18 mouse cellular contexts compared by ENCODE assay signal in genomic region chr9:97471014-97471591, GRCm38 (mm10).
DNase-seq lines count a peak whose midpoint lies in the region; ATAC-seq and TF ChIP-seq lines count a peak whose summit lies in the region.
"Had no signal": no experiment of that assay in that cellular context is flagged by ENCODE, and none has a peak within 500 bp of the region (broad histone marks: within the 10 kb centered on the region; RNA-seq: fewer than 3 reads in every experiment).

No protein-coding gene starts in this region.

- no peak for TF ChIP-seq CTCF in brain, embryonic 14.5 days (IDR thresholded peaks at IDR 0.05; ENCODE audit: borderline replicate concordance, extremely low read depth, insufficient read depth, insufficient read length)

- no peaks in the 10 kb centered on the region for H3K27me3 ChIP-seq in hindbrain, embryonic 14.5 days (ENCODE audit: control insufficient read depth, insufficient read depth, low read length)
- H3K27me3 ChIP-seq in hindbrain, embryonic 10.5 days (ENCODE audit: insufficient read depth, poor library complexity, severe bottlenecking), result no peaks in the 10 kb centered on the region
- H3K27me3 ChIP-seq in midbrain, embryonic 13.5 days, result no peaks in the 10 kb centered on the region
- H3K27me3 ChIP-seq in neural tube, embryonic 14.5 days (ENCODE audit: control insufficient read depth, insufficient read depth, low read length), result no peaks in the 10 kb centered on the region
- H3K27me3 ChIP-seq: forebrain, embryonic 15.5 days had no signal

- H3K27ac ChIP-seq in hindbrain, embryonic 14.5 days, result no peak overlapping the region
- H3K27ac ChIP-seq in hindbrain, embryonic 10.5 days, result no peak overlapping the region
- H3K27ac ChIP-seq in midbrain, embryonic 13.5 days, result no peak overlapping the region
- H3K27ac ChIP-seq in neural tube, embryonic 14.5 days (ENCODE audit: low read depth, low read length), result no peak overlapping the region
- H3K27ac ChIP-seq: forebrain, embryonic 15.5 days; stomach, postnatal 0 days had no signal

- H3K36me3 ChIP-seq in hindbrain, embryonic 14.5 days (replicated peaks; ENCODE audit: control insufficient read depth, insufficient read depth), result no peaks in the 10 kb centered on the region
- no peaks in the 10 kb centered on the region for H3K36me3 ChIP-seq in hindbrain, embryonic 10.5 days
- no peaks in the 10 kb centered on the region for H3K36me3 ChIP-seq in midbrain, embryonic 13.5 days
- H3K36me3 ChIP-seq in neural tube, embryonic 14.5 days (ENCODE audit: control insufficient read depth, insufficient read depth, low read length), result no peaks in the 10 kb centered on the region
- H3K36me3 ChIP-seq: forebrain, embryonic 15.5 days had no signal

- no peaks in the 10 kb centered on the region for H3K4me1 ChIP-seq in hindbrain, embryonic 14.5 days (replicated peaks; ENCODE audit: control insufficient read depth, insufficient read depth, low read length)
- no peaks in the 10 kb centered on the region for H3K4me1 ChIP-seq in hindbrain, embryonic 10.5 days (replicated peaks)
- H3K4me1 ChIP-seq in midbrain, embryonic 13.5 days (replicated peaks), result peaks cover 9% of the 10 kb centered on the region
- H3K4me1 ChIP-seq in neural tube, embryonic 14.5 days (ENCODE audit: control insufficient read depth, insufficient read depth, low read length), result peaks cover 8% of the 10 kb centered on the region; the same call in 1 of the 2 replicates

- no peaks in the 10 kb centered on the region for H3K9me3 ChIP-seq in hindbrain, embryonic 14.5 days (ENCODE audit: control insufficient read depth, low read length)
- no peaks in the 10 kb centered on the region for H3K9me3 ChIP-seq in hindbrain, embryonic 10.5 days
- no peaks in the 10 kb centered on the region for H3K9me3 ChIP-seq in midbrain, embryonic 13.5 days
- no peaks in the 10 kb centered on the region for H3K9me3 ChIP-seq in neural tube, embryonic 14.5 days (ENCODE audit: control insufficient read depth, low read length)
- H3K9me3 ChIP-seq: forebrain, embryonic 15.5 days had no signal

- TF ChIP-seq POLR2A in brain, embryonic 14.5 days (IDR thresholded peaks at IDR 0.05; ENCODE audit: borderline replicate concordance, extremely low read depth, insufficient read depth, insufficient read length, poor library complexity, severe bottlenecking), result no peak

- no peak overlapping the region for H3K4me2 ChIP-seq in hindbrain, embryonic 14.5 days (replicated peaks)
- no peak overlapping the region for H3K4me2 ChIP-seq in midbrain, embryonic 13.5 days (replicated peaks)
- H3K4me2 ChIP-seq in neural tube, embryonic 14.5 days (ENCODE audit: low read depth, low read length), result no peak overlapping the region
- H3K4me2 ChIP-seq: forebrain, embryonic 15.5 days had no signal

- 55% methylated on average over 7 of the region's 7 CpGs for WGBS in hindbrain, embryonic 14.5 days
- 84% methylated on average over 7 of the region's 7 CpGs for WGBS in hindbrain, embryonic 10.5 days
- 61% methylated on average over 7 of the region's 7 CpGs for WGBS in midbrain, embryonic 13.5 days
- WGBS in neural tube, embryonic 14.5 days, result 40% methylated on average over 7 of the region's 7 CpGs

- no peak overlapping the region for H3K9ac ChIP-seq in hindbrain, embryonic 14.5 days
- no peak overlapping the region for H3K9ac ChIP-seq in midbrain, embryonic 13.5 days (replicated peaks)
- H3K9ac ChIP-seq in neural tube, embryonic 14.5 days (replicated peaks; ENCODE audit: low read depth, low read length), result no peak overlapping the region
- H3K9ac ChIP-seq: forebrain, embryonic 15.5 days had no signal

- peak; percentile 51; the same call in 1 of the 2 replicates for ATAC-seq in hindbrain, embryonic 14.5 days (ENCODE audit: low FRiP score)
- peak; percentile 60 for ATAC-seq in midbrain, embryonic 13.5 days
- ATAC-seq in neural tube, embryonic 14.5 days (ENCODE audit: low read depth), result peak; percentile 38; the same call in 1 of the 2 replicates
- ATAC-seq: activated CD4-positive, CD25-positive, alpha-beta regulatory T cell, adult 4 months; forebrain, embryonic 15.5 days had no signal

- DNase-seq in hindbrain, embryonic 14.5 days (ENCODE audit: low spot score), result no peak
- DNase-seq in hindbrain, embryonic 10.5 days (ENCODE audit: low spot score), result no peak
- DNase-seq in brain, embryonic 14.5 days (ENCODE audit: low read depth), result peak; percentile 63
- DNase-seq in urinary bladder, postnatal 10 days (ENCODE audit: low spot score), result no peak
- DNase-seq in T-cell, adult 2 months (ENCODE audit: low spot score), result no peak
- DNase-seq: adrenal gland, adult 8-10 months; B cell, adult 2 months; cerebellum, adult 8-10 months; gastrocnemius, postnatal 25 days; kidney, adult 2 months; kidney, postnatal 10 days; lung, postnatal 4 days; thymus, adult 2 months had no signal

- H3K4me3 ChIP-seq in hindbrain, embryonic 14.5 days (replicated peaks; ENCODE audit: low read length), result no peak overlapping the region
- no peak overlapping the region for H3K4me3 ChIP-seq in hindbrain, embryonic 10.5 days
- H3K4me3 ChIP-seq in midbrain, embryonic 13.5 days (replicated peaks), result no peak overlapping the region
- no peak overlapping the region for H3K4me3 ChIP-seq in neural tube, embryonic 14.5 days (ENCODE audit: low read depth, low read length)
- H3K4me3 ChIP-seq: forebrain, embryonic 15.5 days had no signal
